Mouse (Mus musculus): ENCODE data around the gene Gm12789. TPM values are rescaled to one million over a fixed set of nuclear protein-coding genes. Genes with fewer than 3 reads are reported as not detected.

The Gm12789 gene
- not detected for total RNA-seq (2023)

DNA sequence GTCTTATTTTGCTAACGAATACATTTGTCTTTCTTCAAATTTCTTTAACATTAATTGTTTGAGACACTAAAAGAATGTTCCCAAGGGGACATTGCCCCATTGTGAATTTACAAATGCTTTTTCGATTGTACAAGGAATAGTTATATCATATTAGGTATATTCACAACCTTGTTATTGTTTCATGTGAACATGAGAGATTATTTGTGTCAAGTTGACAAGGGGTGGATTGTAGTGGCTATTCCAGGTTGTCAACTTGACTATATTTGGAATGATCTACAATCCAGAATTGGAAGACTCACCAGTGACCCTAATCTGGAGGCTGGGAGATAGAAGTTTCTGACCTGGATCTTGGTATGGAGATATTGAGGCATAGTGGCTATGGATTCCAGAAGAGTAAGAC lies at the start of gene Gm12789:
TSS of gene Gm12789 (plus strand) at position 301 of the 400 bp plus-strand sequence.

DNA sequence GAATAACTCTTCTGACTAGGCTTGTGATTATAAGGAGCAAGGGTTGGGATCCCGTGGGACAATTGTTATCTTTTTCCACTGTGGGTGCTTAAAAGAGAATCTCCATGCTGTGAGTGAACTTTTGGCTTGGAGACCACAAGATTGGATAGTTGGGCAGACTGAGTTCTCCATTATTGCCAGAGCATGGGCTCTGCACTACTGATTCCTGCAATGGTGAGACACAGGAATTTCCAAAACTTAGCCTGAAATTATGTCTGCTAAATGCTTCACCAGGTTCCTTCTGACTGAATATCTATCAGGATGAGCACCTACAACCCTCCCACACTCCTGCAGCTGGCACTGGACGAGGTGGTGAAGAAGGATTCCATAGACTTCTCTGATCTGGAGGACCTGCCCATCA lies 46.3 kb upstream of the Gm12789 start, which contains the start of gene Gm12794:
TSS of gene Gm12794 (plus strand) at position 301 of the 400 bp plus-strand sequence.

DNA sequence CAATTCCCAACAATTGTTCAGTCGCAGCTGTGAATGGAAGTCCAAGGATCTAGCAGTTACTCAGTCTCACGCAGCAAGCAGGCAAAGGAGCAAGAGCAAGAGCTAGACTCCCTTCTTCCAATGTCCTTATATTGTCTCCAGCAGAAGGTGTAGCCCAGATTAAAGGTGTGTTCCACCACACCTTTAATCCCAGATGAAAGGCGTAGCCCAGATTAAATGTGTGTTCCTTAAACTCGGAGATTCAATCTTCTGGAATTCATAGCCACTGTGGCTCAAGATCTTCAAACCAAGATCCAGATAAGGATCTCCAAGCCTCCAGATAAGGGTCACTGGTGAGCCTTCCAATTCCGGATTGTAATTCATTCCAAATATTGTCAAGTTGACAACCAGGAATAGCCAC lies 5.5 kb upstream of the Gm12789 start, which contains the start of gene Gm12790:
TSS of gene Gm12790 (minus strand) at position 101 of the 400 bp plus-strand sequence.

Other genes starting within 250 kb of the Gm12789 start
- gene B020004J07Rik, start 142.6 kb upstream of the Gm12789 start, total RNA-seq (2023): not detected
- gene C130073F10Rik, start 92.8 kb upstream of the Gm12789 start, total RNA-seq (2023): not detected
- gene Gm12800, start 77.5 kb upstream of the Gm12789 start, total RNA-seq (2023): not detected
- not detected for gene Gm12794, start 46.2 kb upstream of the Gm12789 start, total RNA-seq (2023)
- gene Gm12790, start 5.6 kb upstream of the Gm12789 start, total RNA-seq (2023): not detected
- 100 to 1,000 TPM; 202 to 258 TPM for gene Pde4b, start 100.9 kb downstream of the Gm12789 start, total RNA-seq (2023)

Data from monocyte, adult 59 days (primary cell).